8 mouse cellular contexts compared by ENCODE assay signal in the genomic region with DNA sequence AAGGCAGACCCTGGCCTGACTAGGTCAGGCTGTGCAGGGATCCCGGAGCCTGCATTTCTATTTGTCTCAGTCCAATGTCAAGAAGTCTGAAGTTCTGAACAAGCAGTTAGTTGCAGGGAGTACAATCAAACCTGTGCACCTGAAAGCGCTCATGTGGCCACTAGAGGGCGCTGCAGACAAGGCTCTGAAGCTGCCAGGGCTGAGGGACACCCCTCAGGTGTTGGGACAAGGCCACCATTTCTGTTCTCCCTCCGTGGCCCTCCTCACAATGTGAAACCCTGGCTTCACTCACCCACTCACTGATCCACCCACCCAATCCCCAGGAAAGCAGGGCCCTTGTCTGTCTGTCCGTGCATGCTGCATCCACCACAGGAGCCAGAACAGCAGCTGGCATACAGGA. TPM values are rescaled to one million over a fixed set of nuclear protein-coding genes. Genes with fewer than 3 reads are reported as not detected.
A peak's percentile ranks its signal among the peaks of the same experiment; 100 is the strongest.
DNase-seq lines count a peak whose midpoint lies in the region; ATAC-seq and TF ChIP-seq lines count a peak whose summit lies in the region.

No protein-coding gene starts in this region.

- no peak for ATAC-seq in neural tube, embryonic 15.5 days (ENCODE audit: low FRiP score)
- ATAC-seq in granulocyte monocyte progenitor cell, adult 5-6 weeks (replicated peaks; ENCODE audit: poor library complexity, severe bottlenecking) = peak; percentile 77
- peak; percentile 53; the same call in 1 of the 2 replicates for ATAC-seq in limb, embryonic 14.5 days (ENCODE audit: low FRiP score, low read depth)
- peak; percentile 63; the same call in 1 of the 2 replicates for ATAC-seq in midbrain, postnatal 0 days (ENCODE audit: low FRiP score)

- no peaks in the 10 kb centered on the region for H3K9me3 ChIP-seq in neural tube, embryonic 15.5 days (replicated peaks)
- H3K9me3 ChIP-seq in limb, embryonic 14.5 days (ENCODE audit: control insufficient read depth, low read length) = no peaks in the 10 kb centered on the region
- no peaks in the 10 kb centered on the region for H3K9me3 ChIP-seq in midbrain, postnatal 0 days (ENCODE audit: low read length)

- TF ChIP-seq CTCF in midbrain, postnatal 0 days (IDR thresholded peaks at IDR 0.05) = peak; percentile 87

- H3K27me3 ChIP-seq in neural tube, embryonic 15.5 days (replicated peaks) = 0 out of 2 replicates have a peak, but pooled peaks cover 2% of the 10 kb centered on the region
- no peaks in the 10 kb centered on the region for H3K27me3 ChIP-seq in limb, embryonic 14.5 days (ENCODE audit: control insufficient read depth, insufficient read depth, low read length)
- 0 out of 2 replicates have a peak, but pooled peaks cover 4% of the 10 kb centered on the region for H3K27me3 ChIP-seq in midbrain, postnatal 0 days (ENCODE audit: insufficient read depth, low read length)

- peaks cover 9% of the 10 kb centered on the region for H3K4me1 ChIP-seq in neural tube, embryonic 15.5 days
- no peaks in the 10 kb centered on the region for H3K4me1 ChIP-seq in limb, embryonic 14.5 days (ENCODE audit: control insufficient read depth, insufficient read depth, low read length)
- no peaks in the 10 kb centered on the region for H3K4me1 ChIP-seq in midbrain, postnatal 0 days (ENCODE audit: insufficient read depth, low read length)

- H3K27ac ChIP-seq in neural tube, embryonic 15.5 days (replicated peaks) = no peak overlapping the region
- no peak overlapping the region for H3K27ac ChIP-seq in limb, embryonic 14.5 days (replicated peaks; ENCODE audit: low read depth, low read length)
- no peak overlapping the region for H3K27ac ChIP-seq in midbrain, postnatal 0 days (ENCODE audit: low read depth, low read length)

- H3K36me3 ChIP-seq in neural tube, embryonic 15.5 days = no peaks in the 10 kb centered on the region
- no peaks in the 10 kb centered on the region for H3K36me3 ChIP-seq in limb, embryonic 14.5 days (ENCODE audit: control insufficient read depth, insufficient read depth, low read length)
- no peaks in the 10 kb centered on the region for H3K36me3 ChIP-seq in midbrain, postnatal 0 days (ENCODE audit: insufficient read depth, low read length)

- DNase-seq in neural tube, embryonic 10.5 days (ENCODE audit: extremely low spot score, low spot score) = peak; percentile 80
- DNase-seq in embryo, embryonic 10.5 days (ENCODE audit: low spot score) = peak; percentile 86
- DNase-seq in kidney, adult 8-10 months = peak; percentile 54 to 77
- peak; percentile 63 for DNase-seq in limb, embryonic 14.5 days (ENCODE audit: low spot score)
- DNase-seq in midbrain, postnatal 0 days (ENCODE audit: low spot score) = peak; percentile 71
- DNase-seq in spleen, postnatal 36 days (ENCODE audit: low spot score in 2 of 2) = peak; percentile 73 to 75

- no peak overlapping the region for H3K4me3 ChIP-seq in neural tube, embryonic 15.5 days (replicated peaks)
- H3K4me3 ChIP-seq in limb, embryonic 14.5 days (replicated peaks; ENCODE audit: low read length) = no peak overlapping the region
- no peak overlapping the region for H3K4me3 ChIP-seq in midbrain, postnatal 0 days (ENCODE audit: low read depth, low read length)

- 15% methylated on average over 5 of the region's 5 CpGs for WGBS in neural tube, embryonic 15.5 days
- WGBS in limb, embryonic 14.5 days = 17% methylated on average over 5 of the region's 5 CpGs
- WGBS in midbrain, postnatal 0 days = 19% methylated on average over 5 of the region's 5 CpGs

- no peak for TF ChIP-seq POLR2A in limb, embryonic 14.5 days (IDR thresholded peaks at IDR 0.05; ENCODE audit: borderline replicate concordance, extremely low read depth, insufficient read depth, insufficient read length)

- no peak overlapping the region for H3K4me2 ChIP-seq in neural tube, embryonic 15.5 days
- no peak overlapping the region for H3K4me2 ChIP-seq in limb, embryonic 14.5 days (replicated peaks; ENCODE audit: low read depth, low read length, severe bottlenecking)
- no peak overlapping the region for H3K4me2 ChIP-seq in midbrain, postnatal 0 days (ENCODE audit: low read depth, low read length, poor library complexity, severe bottlenecking)

- no peak overlapping the region for H3K9ac ChIP-seq in neural tube, embryonic 15.5 days (replicated peaks)
- no peak overlapping the region for H3K9ac ChIP-seq in limb, embryonic 14.5 days (ENCODE audit: low read depth, low read length, severe bottlenecking)
- no peak overlapping the region for H3K9ac ChIP-seq in midbrain, postnatal 0 days (replicated peaks; ENCODE audit: low read length, poor library complexity, severe bottlenecking)

RNA-seq across cellular contexts. Expression of a gene that starts 57.2 kb away (rescaled TPM):
- 0.28 and 0.66 TPM in 2 replicates for polyA plus RNA-seq in neural tube, embryonic 15.5 days (2015; fragmentation: Nextera tagmentation; extraction: Ambion mirVana)
- total RNA-seq in granulocyte monocyte progenitor cell, adult 5-6 weeks (2014; fragmentation: Nextera tagmentation) = 13.4 and 20.1 TPM in 2 replicates
- total RNA-seq in granulocyte monocyte progenitor cell, adult 5-6 weeks (2017) = 20.3 and 22.4 TPM in 2 replicates
- 2.6 and 3.0 TPM in 2 replicates for polyA plus RNA-seq in limb, embryonic 14.5 days (2012; rRNA removed)
- 1.2 and 2.0 TPM in 2 replicates for polyA plus RNA-seq in limb, embryonic 14.5 days (2014; fragmentation: Nextera tagmentation; extraction: Ambion mirVana)
- total RNA-seq in midbrain, postnatal 0 days (2014; rRNA removed) = 0.93 and 1.4 TPM in 2 replicates
- 0.44 and 0.85 TPM in 2 replicates for polyA plus RNA-seq in midbrain, postnatal 0 days (2015; fragmentation: Nextera tagmentation; extraction: Ambion mirVana)
